Mouse (Mus musculus): ENCODE data around the gene Cpeb1. TPM values are rescaled to one million over a fixed set of nuclear protein-coding genes. Genes with fewer than 3 reads are reported as not detected.

Cpeb1 gene
- 4.4 and 6.3 TPM in 2 replicates for polyA plus RNA-seq (2012; rRNA removed)

GRCm38 (mm10) chr7:81455155-81455651 lies at the start of gene Cpeb1:
Gene Cpeb1 (minus strand): TSS chr7:81455465.

DNA sequence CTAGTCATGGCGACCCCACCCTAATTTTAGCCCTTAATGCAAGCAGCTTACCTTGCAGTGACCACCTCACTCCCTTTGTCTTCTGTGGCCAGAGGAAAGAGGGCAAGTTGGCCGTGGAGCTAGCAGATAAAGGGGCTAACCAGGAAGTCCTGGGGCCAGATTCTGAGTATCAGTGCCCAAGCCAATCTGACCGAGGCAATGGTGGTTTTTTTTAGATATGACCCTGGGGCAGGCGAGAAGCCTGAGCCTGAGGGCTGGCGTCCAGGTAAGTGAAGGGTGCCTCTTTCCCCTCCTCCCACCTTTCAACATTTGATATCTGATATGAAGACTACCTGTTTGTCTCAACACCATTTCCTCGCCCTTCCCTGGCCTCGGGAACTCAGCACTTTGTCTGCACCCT lies 42.9 kb upstream of the Cpeb1 start, which contains the start of gene BC048679:
TSS of gene BC048679 (minus strand) at position 101 of the 400 bp plus-strand sequence.

GRCm38 (mm10) chr7:81493331-81494021 lies 38.2 kb upstream of the Cpeb1 start, which contains the start of gene Ap3b2:
Gene Ap3b2 (minus strand): TSS chr7:81493925.

DNA sequence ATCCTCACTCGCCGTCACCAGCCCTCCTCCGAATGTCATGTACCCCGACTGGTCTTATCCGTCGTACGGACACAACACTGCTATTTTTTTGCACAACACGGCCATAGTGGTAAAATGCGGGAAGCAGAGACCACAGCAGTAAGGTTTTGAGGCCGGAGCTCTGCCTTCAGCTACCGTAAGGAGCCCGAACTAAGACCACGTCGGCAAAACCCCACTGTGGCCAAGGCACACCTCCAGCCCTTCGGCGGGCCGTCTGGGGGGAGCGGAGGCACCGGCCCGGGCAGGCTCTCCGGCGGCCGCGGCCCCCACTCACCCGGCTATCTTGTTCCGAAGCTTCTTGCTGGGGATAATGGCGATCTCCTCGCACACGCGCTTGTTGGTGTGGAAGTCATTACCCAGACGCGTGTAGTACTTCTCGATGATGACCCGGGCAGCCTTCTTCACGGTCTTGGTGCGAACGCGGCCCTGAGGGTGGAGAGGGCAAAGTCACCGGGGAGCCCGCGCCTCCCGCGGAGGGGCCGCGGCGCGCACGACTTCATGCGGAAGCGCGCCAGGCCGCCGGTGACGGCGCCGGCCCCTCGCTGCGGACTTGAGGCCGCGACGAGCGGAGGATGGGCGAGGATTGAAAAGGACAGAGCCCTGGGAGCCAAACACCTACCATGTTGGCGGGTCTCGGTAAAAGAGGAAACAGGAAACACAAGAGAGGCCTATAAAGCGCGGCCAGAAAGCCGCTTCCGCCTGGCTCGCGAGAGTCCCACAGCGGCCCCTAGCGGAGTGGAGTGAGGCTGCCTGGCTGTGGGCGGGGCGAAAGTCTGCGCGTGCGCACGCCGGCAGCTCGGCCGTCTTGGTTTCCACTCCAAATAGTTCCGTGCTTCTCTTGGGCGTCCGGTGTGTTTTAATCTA lies 110.5 kb downstream of the Cpeb1 start, which contains the start of gene Rps17:
TSS of gene Rps17 (minus strand) at position 711 of the 903 bp plus-strand sequence.

Other genes starting within 250 kb of the Cpeb1 start
- gene Pde8a, start 241.9 kb downstream of the Cpeb1 start, polyA plus RNA-seq (2012; rRNA removed): 3.9 and 4.9 TPM in 2 replicates
- 1,656 and 1,685 TPM in 2 replicates for gene Rps17, start 110.2 kb downstream of the Cpeb1 start, polyA plus RNA-seq (2012; rRNA removed)
- gene Ap3b2, start 38.5 kb upstream of the Cpeb1 start, polyA plus RNA-seq (2012; rRNA removed): 116 and 126 TPM in 2 replicates
- not detected in 2 replicates for gene BC048679, start 42.8 kb upstream of the Cpeb1 start, polyA plus RNA-seq (2012; rRNA removed)
- 0.14 and 0.31 TPM in 2 replicates for gene Fsd2, start 111.5 kb upstream of the Cpeb1 start, polyA plus RNA-seq (2012; rRNA removed)
- gene Whamm, start 115.8 kb upstream of the Cpeb1 start, polyA plus RNA-seq (2012; rRNA removed): 15.4 and 15.8 TPM in 2 replicates